Mouse (Mus musculus) liver, embryonic 11.5 days (tissue): ENCODE results near the gene Pbxip1. TPM values are rescaled to one million over a fixed set of nuclear protein-coding genes. Genes with fewer than 3 reads are reported as not detected.

Experiments
- ATAC-seq: fragments of 200-750 bp; cut with Nextera tagmentation; replicated peaks from 2 replicates; pipeline ENCODE4 v1.8.0; 2017; ENCODE audit warnings: moderate number of reproducible peaks, mild to moderate bottlenecking, moderate TSS enrichment, moderate library complexity; ENCODE audit not compliant: low FRiP score
- DNase-seq: peaks from one replicate; pipeline ENCODE4 v3.0.0-alpha.2; 2017; ENCODE audit warnings: low spot score
- H3K27ac ChIP-seq: fragments of 300-500 bp; sonication (generic); 2 replicates; pipeline ENCODE4 v1.5.1; 2014; ENCODE audit warnings: mild to moderate bottlenecking, low read depth, low read length, control low read depth
- H3K27me3 ChIP-seq: fragments of 300-500 bp; sonication (generic); replicated peaks from 2 replicates; pipeline ENCODE4 v1.6.1; 2014; ENCODE audit warnings: low read length, mixed read lengths; ENCODE audit not compliant: control insufficient read depth, insufficient read depth
- H3K36me3 ChIP-seq: fragments of 300-500 bp; sonication (generic); 2 replicates; pipeline ENCODE4 v1.6.1; 2014; ENCODE audit warnings: mild to moderate bottlenecking, low read length, moderate library complexity, mixed read lengths; ENCODE audit not compliant: control insufficient read depth, insufficient read depth
- H3K4me1 ChIP-seq: fragments of 300-500 bp; sonication (generic); replicated peaks from 2 replicates; pipeline ENCODE4 v1.6.1; 2014; ENCODE audit warnings: low read length, mixed read lengths; ENCODE audit not compliant: control insufficient read depth, insufficient read depth
- H3K4me2 ChIP-seq: fragments of 300-500 bp; sonication (generic); 2 replicates; pipeline ENCODE4 v1.6.1; 2014; ENCODE audit warnings: mild to moderate bottlenecking, control low read depth, moderate library complexity
- H3K4me3 ChIP-seq: fragments of 300-500 bp; sonication (generic); 2 replicates; pipeline ENCODE4 v1.5.1; 2014; ENCODE audit warnings: low read depth, low read length, control low read depth
- H3K9ac ChIP-seq: fragments of 300-500 bp; sonication (generic); 2 replicates; pipeline ENCODE4 v1.6.1; 2014; ENCODE audit warnings: low read depth, low read length, control low read depth
- H3K9me3 ChIP-seq: fragments of 300-500 bp; sonication (generic); 2 replicates; pipeline ENCODE4 v1.6.1; 2016; ENCODE audit warnings: low read length, inconsistent platforms, mixed read lengths; ENCODE audit not compliant: control insufficient read depth
- WGBS: fragments of 180-500 bp; shearing (Covaris S2); extraction: QIAGEN DNeasy Blood & Tissue Kit; methylation state at CpG from one replicate; pipeline ENCODE4 v1.1.7; 2014; 5-methylcytosine and 5-hydroxymethylcytosine counted together
- polyA plus RNA-seq: library from polyadenylated mRNA; unstranded; fragments of >200 nt; fragmentation: Nextera tagmentation; extraction: Ambion mirVana; gene quantifications from 2 replicates; pipeline ENCODE4 v1.2.1, GENCODE M21; 2014

Gene Pbxip1
- polyA plus RNA-seq, 1 experiment from 2014 or later: 8.3 TPM

DNA sequence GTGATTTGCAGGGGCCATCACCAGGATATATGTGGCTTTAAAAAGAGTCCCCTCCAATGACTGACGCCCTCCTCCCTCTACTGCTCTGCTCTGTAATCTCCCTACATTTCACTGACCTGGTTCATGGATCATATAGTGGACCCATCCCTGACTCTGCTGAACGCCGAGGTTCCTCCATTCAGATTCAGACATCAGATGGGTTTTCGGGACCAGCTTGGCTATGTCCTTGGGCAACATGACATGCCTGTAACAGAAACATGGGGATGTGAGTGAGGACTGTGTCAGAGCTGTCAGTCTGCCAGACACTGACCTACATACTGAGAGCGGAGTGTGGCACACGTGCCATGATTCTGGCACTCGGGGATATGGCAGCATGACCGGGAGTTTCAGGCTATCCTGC is 20.3 kb upstream of the Pbxip1 start:
- no peaks in the 10 kb centered on the region for H3K27me3 ChIP-seq
- 96% methylated on average over 8 of the region's 8 CpGs for WGBS
- DNase-seq: no peak
- H3K9ac ChIP-seq: no peak overlapping the region
- peaks cover 17% of the 10 kb centered on the region for H3K4me1 ChIP-seq
- ATAC-seq: no peak
- H3K27ac ChIP-seq: no peak overlapping the region
- H3K9me3 ChIP-seq: no peaks in the 10 kb centered on the region
- peak overlapping the region; percentile 63 for H3K4me3 ChIP-seq
- peaks cover 26% of the 10 kb centered on the region for H3K36me3 ChIP-seq
- peak overlapping the region; percentile 98 for H3K4me2 ChIP-seq

DNA sequence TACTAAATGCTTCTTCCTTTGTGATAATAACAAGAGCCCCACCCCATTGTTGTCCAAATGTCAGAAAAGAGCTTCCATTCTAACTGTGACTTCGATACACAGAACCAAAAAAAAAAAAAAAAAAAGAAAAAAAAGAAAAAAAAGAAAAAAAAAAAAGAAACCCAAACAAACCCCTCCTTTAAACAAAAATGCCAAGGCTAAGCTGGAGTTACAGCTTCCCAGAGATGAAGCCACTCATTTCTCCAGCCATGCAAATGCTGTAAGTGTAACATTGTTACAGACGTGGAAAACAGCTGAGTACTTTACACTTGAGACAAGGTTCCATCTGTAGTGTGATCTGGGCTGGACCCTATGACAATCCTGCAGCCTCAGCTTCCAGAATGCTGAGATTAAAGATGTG is 19.4 kb upstream of the Pbxip1 start:
- peak overlapping the region; percentile 75 for H3K9ac ChIP-seq
- WGBS: 22% methylated on average over 2 of the region's 2 CpGs

GRCm38 (mm10) chr3:89417840-89418169 is 18.7 kb upstream of the Pbxip1 start:
- ATAC-seq (peak; percentile 37), DNase-seq (no peak)
- peak overlapping the region; percentile 95 for H3K27ac ChIP-seq
- WGBS: under 1% methylated on average over 20 of the region's 20 CpGs
- peak overlapping the region; percentile 63 for H3K4me3 ChIP-seq
- peaks cover 26% of the 10 kb centered on the region for H3K36me3 ChIP-seq
- H3K4me2 ChIP-seq: peak overlapping the region; percentile 98
- peaks cover 31% of the 10 kb centered on the region for H3K4me1 ChIP-seq
- H3K9me3 ChIP-seq: no peaks in the 10 kb centered on the region
- peak overlapping the region; percentile 75 for H3K9ac ChIP-seq
- no peaks in the 10 kb centered on the region for H3K27me3 ChIP-seq

More for the DNA sequence above, 19.4 kb upstream of the Pbxip1 start:
- no peaks in the 10 kb centered on the region for H3K27me3 ChIP-seq
- H3K4me1 ChIP-seq: peaks cover 24% of the 10 kb centered on the region
- no peak for DNase-seq
- peaks cover 26% of the 10 kb centered on the region for H3K36me3 ChIP-seq
- peak overlapping the region; percentile 63 for H3K4me3 ChIP-seq
- peak overlapping the region; percentile 95; the same call in 1 of the 2 replicates for H3K27ac ChIP-seq
- H3K9me3 ChIP-seq: no peaks in the 10 kb centered on the region
- ATAC-seq: no peak
- peak overlapping the region; percentile 98 for H3K4me2 ChIP-seq

DNA sequence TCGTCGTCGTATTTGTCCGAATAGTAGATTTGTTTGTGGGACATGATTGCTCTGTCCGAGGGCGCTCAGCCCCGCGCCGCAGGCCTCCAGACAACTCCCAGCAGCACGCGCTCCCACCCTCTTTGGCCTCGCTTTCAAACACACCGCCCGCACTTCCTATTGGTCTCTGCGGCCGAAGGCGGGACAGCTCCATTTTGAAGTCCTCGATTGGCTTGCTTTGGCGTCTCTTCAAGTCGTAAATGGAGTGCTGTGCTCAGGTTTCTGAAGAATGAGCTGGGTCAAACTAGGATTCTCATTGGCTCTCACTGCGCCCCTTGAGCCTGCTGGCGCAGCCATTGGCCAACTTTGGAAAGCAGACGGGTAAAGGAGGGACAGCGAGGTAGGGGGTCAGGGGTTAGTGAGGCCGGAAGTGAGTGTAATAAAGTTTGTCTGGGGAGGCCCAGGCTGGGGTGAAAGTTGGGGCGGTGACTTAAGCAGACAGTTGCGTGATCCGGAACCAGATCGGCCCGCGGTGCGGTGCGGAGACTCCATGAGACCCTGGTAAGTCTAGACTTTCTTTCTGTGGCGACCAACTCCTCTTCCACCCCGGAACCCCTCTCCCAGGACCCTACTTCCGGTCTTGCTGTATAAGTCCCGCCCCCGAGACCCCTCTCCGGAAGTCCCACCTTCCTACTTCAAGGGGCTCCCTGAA is 18.2 kb upstream of the Pbxip1 start, which contains the start of the genes Cks1b and Shc1:
Gene Cks1b, minus strand, starts transcription at position 214 of the 691 bp plus-strand sequence.
Gene Shc1, plus strand, starts transcription at position 274 of the 691 bp plus-strand sequence.
- under 1% methylated on average over 39 of the region's 39 CpGs for WGBS

GRCm38 (mm10) chr3:89418861-89419250 is 17.6 kb upstream of the Pbxip1 start:
- no peaks in the 10 kb centered on the region for H3K27me3 ChIP-seq
- H3K4me1 ChIP-seq: peaks cover 41% of the 10 kb centered on the region
- ATAC-seq (peak; percentile 3; the same call in 1 of the 2 replicates), DNase-seq (peak; percentile 89)
- H3K9me3 ChIP-seq: no peaks in the 10 kb centered on the region
- peak overlapping the region; percentile 75 for H3K9ac ChIP-seq
- peaks cover 27% of the 10 kb centered on the region for H3K36me3 ChIP-seq
- WGBS: under 1% methylated on average over 16 of the region's 16 CpGs
- H3K4me3 ChIP-seq: peak overlapping the region; percentile 63
- H3K27ac ChIP-seq: peak overlapping the region; percentile 95
- peak overlapping the region; percentile 98 for H3K4me2 ChIP-seq

More for the DNA sequence above, 18.2 kb upstream of the Pbxip1 start, which contains the start of the genes Cks1b and Shc1:
- peaks cover 26% of the 10 kb centered on the region for H3K36me3 ChIP-seq
- peak within 1 kb of the TSS; percentile 75 for H3K9ac ChIP-seq
- H3K4me1 ChIP-seq: peaks cover 35% of the 10 kb centered on the region
- peak within 1 kb of the TSS; percentile 63 for H3K4me3 ChIP-seq
- no peaks in the 10 kb centered on the region for H3K9me3 ChIP-seq
- peak within 1 kb of the TSS; percentile 95 for H3K27ac ChIP-seq
- H3K4me2 ChIP-seq: peak within 1 kb of the TSS; percentile 98
- no peaks in the 10 kb centered on the region for H3K27me3 ChIP-seq
- peak; percentile 93 for DNase-seq
- peak; percentile 91 for ATAC-seq

DNA sequence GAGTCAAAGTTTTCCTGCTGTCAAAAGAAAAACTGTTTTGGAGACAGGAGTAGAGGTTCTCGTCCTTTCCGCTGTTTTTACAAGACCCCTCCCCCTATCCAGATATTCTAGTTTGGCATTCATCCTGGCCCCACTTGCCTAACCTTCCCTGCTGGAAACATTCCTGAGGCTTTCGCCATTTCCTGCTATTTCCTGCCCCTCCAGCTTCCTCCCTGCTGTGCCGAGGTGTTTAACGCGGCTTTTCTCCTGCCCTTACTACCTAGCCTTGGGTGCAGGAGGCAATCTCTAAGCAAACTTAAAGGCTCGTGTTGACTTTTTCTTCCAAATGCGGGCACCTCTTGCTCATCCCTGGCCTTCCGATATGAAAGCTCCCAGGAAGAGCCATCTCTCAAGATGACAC is 16.9 kb upstream of the Pbxip1 start:
- peaks cover 47% of the 10 kb centered on the region for H3K4me1 ChIP-seq
- peak overlapping the region; percentile 63 for H3K4me3 ChIP-seq
- peak overlapping the region; percentile 75 for H3K9ac ChIP-seq
- DNase-seq: no peak
- peak overlapping the region; percentile 98 for H3K4me2 ChIP-seq
- H3K36me3 ChIP-seq: peaks cover 21% of the 10 kb centered on the region
- no peaks in the 10 kb centered on the region for H3K9me3 ChIP-seq
- ATAC-seq: no peak
- no peaks in the 10 kb centered on the region for H3K27me3 ChIP-seq
- peak overlapping the region; percentile 95 for H3K27ac ChIP-seq
- 5% methylated on average over 9 of the region's 9 CpGs for WGBS

DNA sequence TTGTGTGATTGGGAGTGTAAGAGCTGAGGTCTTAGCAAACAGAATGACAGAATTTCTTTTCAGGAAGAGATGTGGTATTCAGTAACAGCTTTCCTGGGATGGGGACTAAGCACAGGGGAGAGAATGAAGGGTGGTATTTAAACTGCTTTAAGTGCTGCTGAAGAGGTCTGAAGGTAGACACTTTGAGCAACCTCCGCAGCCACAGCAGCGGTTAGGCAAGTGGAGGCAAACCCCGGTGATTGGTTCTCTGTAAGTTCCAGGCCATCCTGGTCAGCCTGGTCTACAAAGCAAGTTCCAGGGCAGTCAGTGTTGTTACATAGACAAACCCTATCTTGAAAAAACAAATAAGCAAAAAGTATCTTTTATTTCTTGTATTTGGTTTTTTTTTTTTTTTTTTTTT is 16.5 kb upstream of the Pbxip1 start:
- Histone ChIP-seq H3K9ac (peak overlapping the region; percentile 75), H3K4me1 (peaks cover 51% of the 10 kb centered on the region), H3K27ac (peak overlapping the region; percentile 95), H3K9me3 (no peaks in the 10 kb centered on the region), H3K4me2 (peak overlapping the region; percentile 98), H3K36me3 (peaks cover 17% of the 10 kb centered on the region), H3K27me3 (no peaks in the 10 kb centered on the region), H3K4me3 (peak overlapping the region; percentile 63)
- 22% methylated on average over 3 of the region's 3 CpGs for WGBS
- DNase-seq (no peak), ATAC-seq (no peak)

GRCm38 (mm10) chr3:89420421-89420820 is 16.1 kb upstream of the Pbxip1 start:
- H3K4me3 ChIP-seq: peak overlapping the region; percentile 64
- WGBS: 33% methylated on average over 2 of the region's 2 CpGs
- peaks cover 54% of the 10 kb centered on the region for H3K4me1 ChIP-seq
- H3K36me3 ChIP-seq: peaks cover 13% of the 10 kb centered on the region
- peak overlapping the region; percentile 98 for H3K4me2 ChIP-seq
- DNase-seq (no peak), ATAC-seq (no peak)
- H3K27ac ChIP-seq: peak overlapping the region; percentile 95
- H3K9ac ChIP-seq: peak overlapping the region; percentile 78; the same call in 1 of the 2 replicates
- H3K27me3 ChIP-seq: no peaks in the 10 kb centered on the region
- H3K9me3 ChIP-seq: no peaks in the 10 kb centered on the region
